Mouse (Mus musculus) cerebellum, adult 8-10 months (tissue): ENCODE data around the gene Eif4g1.

Source experiments
- DNase-seq: peaks from one replicate; pipeline ENCODE4 v3.0.0; 2022

Gene Eif4g1

DNA sequence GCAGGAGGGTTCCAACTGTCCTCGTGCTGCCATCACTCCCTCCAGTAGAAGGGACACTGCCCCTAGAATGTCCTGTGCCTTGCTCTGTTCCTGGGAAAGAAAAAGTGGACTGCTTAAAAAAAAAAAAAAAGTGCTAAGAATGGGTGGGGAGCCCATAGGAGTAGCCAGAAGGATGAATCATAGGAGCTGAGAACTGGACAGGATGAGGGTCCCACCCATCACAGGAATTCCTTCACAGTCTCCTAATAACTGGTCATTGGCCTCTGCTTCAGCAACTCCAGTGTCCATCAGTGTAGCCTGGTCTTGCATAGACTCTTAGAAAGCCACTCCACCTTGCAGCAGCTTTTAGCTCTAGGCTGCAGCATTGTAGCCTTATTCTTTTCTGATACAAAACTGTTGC, 58.3 kb downstream of the Eif4g1 start:
- DNase-seq = no peak

DNA sequence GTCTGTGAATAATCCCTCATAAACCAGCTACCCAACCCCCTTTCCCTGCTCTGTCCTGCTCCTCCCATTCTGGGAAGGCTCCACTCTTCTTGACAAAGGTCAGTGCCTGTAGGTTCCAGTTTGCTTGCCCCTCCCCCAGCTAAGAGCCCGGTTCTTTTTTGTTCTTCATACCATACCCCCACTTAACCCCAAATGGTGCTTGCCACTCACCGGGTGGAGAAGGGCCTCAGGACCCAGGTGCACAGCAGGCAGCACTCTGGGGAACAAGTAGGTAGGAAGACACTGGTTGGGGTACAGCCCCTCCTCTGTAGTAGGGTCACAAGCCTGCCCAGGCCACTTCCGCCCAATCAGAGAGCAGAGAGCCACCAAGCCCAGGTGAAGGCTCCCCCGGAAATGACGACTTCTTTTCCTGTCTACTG, 62.2 kb downstream of the Eif4g1 start:
- no peak for DNase-seq

DNA sequence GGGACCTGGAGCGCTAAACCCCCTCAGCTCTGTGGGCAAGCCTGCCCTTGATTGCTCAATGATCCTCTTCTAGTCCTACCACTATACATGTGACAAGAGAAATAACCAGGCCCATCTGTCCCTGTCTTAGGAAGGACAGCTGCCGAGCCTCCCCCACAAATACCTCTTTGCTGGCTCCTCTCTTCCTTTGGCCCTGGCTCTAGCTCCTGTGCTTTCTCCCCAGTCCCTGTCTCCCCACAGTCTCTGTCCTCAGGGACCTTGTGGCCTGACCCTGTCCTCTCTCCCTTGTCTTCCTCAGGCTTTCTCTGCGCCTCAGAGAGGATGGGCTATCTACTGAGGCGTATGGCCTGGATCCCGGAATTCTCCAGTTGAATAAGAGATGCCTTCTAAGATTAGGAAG, 63.6 kb downstream of the Eif4g1 start:
- no peak for DNase-seq

DNA sequence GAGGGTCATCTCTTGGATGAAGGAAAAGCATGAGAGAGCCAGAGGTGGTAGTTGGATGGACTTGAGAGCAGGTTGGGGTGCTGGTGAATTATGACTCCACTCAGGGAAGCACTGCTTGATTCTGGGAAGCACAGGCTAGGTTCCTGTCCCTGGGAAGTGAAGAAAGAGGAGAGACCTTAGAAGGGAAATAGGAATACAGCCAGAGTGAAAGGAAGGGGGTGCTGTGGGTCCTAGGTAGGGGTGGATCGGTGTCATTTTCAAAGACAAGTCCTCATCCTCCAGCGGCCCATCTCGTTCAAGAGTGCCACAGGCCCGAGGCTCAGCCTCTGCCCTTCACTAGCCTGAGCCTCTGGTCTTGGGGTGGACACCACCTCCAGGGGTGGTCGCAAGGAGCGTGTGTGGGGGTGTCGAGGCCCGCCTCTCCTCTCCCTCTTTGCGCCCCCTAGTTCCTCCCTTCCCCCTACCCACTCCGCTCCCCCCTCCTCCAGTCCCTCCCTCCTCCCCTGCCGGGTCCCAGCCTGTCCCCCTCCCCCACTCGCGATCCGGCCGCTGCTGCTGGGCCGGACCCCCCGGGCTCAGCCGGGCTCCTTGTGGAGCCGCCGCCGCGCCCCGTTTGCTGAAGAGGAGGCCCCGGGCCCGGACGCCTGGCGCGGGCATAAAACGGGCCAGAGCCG, 64.3 kb downstream of the Eif4g1 start:
- no peak for DNase-seq

DNA sequence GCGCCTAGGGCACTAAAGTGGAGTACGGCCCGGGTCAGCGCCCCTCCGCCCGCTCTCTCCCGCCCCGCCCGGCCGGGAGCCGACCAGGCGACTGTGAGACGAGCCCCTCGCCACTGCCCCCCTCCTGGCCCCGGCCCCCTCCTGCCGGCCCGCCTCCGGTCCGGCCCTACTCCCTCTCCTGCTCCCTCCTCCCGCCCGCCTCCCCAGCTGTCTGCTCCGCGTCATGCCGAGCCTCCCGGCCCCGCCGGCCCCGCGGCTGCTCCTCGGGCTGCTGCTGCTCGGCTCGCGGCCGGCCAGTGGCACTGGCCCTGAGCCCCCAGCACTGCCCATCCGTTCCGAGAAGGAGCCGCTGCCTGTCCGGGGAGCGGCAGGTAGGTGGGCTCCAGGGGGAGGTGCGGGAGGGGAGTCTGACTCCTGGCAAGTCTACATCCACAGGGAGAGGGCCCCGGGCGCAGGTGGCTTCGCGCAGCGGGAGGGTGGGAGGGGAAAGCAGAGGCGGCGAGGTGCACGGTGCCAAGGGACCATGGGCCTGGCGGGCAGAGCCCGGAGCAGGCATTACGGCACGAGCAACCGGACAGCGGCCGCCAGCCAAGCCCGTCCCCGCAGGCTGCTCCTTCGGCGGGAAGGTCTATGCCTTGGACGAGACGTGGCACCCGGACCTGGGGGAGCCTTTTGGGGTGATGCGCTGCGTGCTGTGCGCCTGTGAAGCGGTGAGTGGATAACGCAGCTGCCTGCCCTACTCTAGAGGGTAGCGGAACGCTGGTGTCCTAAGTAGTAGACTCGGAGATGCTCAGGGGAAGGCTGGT, 65.0 kb downstream of the Eif4g1 start, which contains the start of gene Chrd:
Gene Chrd (plus strand): TSS at position 203 of the 806 bp plus-strand sequence.
- DNase-seq = peak; percentile 76

DNA sequence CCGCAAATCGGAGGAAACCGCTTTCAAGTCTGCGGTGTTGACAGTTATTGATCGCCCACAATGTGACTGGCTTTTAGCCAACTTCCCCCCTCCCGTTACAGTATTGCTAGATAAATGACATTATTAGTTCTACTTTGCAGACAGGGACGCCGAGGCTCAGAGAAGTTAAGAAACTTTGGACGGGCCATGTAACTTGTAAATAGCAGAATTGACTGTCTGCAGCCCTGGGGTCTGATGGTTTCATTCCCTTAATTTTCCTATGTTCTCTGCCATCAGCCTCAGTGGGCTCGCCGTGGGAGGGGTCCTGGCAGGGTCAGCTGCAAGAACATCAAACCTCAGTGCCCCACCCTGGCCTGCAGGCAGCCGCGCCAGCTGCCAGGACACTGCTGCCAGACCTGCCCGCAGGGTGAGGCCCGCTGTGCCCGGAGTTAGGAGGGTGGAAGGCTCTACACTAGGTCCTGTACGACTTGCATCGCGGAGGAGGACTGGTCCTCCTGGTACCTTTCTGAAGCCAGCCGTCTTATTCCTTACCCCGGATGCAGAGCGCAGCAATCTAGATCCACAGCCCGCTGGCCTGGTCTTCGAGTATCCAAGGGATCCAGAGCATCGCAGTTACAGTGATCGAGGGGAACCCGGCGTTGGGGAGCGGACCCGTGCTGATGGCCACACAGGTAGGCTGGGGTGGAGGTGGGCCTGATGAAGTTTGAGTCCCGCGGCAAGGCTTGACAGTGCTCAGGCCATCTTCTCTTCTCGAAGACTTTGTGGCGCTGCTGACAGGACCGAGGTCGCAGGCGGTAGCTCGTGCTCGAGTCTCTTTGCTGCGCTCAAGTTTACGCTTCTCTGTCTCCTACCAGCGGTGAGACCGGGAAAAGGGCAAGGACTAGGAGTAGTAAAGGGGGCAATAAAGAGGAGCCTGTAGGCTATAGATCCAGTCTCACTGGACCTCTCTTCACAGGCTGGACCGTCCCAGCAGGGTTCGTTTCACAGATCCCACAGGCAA, 65.9 kb downstream of the Eif4g1 start, which contains the start of gene Thpo:
Gene Thpo (minus strand): TSS at position 781 of the 1,000 bp plus-strand sequence.
- DNase-seq = no peak

DNA sequence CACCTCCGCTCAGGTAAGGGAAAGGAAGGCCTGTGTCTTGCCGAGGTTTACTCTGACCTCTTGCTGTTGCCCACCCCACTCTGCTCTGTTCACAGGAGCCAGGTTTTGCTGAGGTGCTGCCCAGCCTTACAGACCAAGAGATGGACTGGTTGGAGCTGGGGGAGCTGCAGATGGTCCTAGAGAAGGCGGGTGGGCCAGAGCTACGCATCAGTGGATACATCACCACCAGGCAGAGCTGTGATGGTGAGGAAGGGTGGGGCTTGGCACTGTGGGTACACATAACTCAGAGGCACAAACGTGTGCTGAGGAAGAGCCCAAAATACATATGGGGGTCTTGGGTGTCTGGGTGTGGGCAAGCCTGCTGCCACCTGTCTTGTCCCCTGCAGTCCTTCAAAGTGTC, 67.5 kb downstream of the Eif4g1 start:
- no peak for DNase-seq

DNA sequence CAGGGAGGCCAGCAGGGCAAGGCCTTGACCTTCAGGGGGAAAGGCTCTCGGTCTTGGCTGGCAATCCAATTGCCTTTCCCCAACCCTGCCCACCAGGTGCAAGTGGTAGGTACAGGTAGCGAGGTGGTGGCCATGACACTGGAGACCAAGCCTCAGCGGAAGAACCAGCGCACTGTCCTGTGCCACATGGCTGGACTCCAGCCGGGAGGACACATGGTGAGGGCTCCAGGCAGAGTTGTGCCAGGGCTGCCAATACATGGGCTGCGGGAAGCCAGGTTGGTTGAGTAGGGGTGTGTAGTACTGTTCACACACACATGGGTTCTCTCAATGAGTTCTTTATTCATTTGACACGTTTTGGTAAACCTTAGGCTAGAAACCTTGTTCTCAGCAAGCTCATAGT, 68.1 kb downstream of the Eif4g1 start:
- DNase-seq = no peak

DNA sequence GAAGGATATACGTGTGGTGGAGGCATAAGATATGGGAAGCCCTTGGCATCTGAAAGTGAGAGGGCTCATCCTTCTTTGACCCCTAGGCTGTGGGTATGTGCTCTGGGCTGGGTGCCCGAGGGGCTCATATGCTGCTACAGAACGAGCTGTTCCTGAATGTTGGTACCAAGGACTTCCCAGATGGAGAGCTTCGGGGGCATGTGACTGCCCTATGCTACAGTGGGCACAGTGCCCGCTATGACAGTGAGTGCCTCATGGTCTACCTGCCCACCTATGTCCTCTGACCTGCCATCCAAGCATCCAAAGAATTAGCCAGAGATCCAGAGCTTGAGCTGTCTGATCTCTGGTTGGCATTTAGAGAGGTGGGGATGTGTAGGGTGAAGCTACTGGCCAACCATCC, 68.7 kb downstream of the Eif4g1 start:
- DNase-seq = no peak

DNA sequence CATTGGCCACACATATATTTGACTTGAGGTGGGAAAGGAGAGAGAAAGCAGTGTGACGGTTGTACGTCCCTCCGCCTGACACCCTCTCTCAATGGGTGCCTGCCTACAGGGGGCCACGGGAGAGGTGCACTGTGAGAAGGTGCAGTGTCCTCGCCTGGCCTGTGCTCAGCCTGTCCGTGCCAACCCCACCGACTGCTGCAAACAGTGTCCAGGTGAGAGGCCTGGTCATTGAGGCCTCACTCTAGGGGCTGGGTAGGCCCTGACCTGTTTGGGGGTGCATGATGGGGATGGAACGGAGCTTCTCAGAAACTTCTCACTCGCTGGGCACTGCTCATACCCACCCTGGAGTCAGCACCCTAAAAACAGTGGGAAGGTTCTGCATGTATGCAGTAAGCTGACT, 71.7 kb downstream of the Eif4g1 start:
- DNase-seq = no peak
